ENCODE assay signal across 35 mouse cellular contexts in the genomic region with DNA sequence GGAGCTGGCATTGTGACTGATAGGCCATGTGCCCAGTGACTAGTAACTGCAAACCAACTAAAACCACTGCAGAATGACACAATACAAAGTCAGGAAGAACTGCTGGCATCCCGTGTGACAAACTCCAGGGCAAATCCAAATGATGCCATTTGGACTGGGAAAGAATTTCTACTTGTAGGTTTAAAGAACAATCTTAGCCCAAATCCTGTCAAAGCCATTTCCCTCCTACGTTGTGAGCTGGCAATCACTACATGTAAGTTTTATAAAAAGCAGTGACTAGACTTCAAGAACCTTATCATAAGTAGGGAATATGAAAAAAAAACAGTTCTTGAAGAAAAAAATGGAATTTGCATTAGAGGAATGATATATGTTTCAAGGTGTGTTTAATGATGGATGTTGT.
"Had no signal": no experiment of that assay in that cellular context is flagged by ENCODE, and none has a peak within 500 bp of the region (broad histone marks: within the 10 kb centered on the region; RNA-seq: fewer than 3 reads in every experiment).

No protein-coding gene starts in this region.

- ATAC-seq: hindbrain, embryonic 16.5 days; hindbrain, postnatal 0 days; inflammation-experienced regulatory T-cells, adult 6 months; intestine, embryonic 15.5 days; intestine, embryonic 16.5 days; intestine, postnatal 0 days had no signal

- DNase-seq: heart, postnatal 10 days; heart, postnatal 14 days; heart, postnatal 36 days; heart, postnatal 4 days; kidney, adult 11 months; kidney, adult 18-20 months; kidney, adult 2 months; kidney, adult 8-10 months; kidney, adult 9 months; kidney, postnatal 10 days; kidney, postnatal 14 days; kidney, postnatal 25 days; kidney, postnatal 36 days; kidney, postnatal 4 days; layer of hippocampus, adult 9-11 months; layer of hippocampus, postnatal 36 days had no signal

- H3K27ac ChIP-seq: heart, embryonic 10.5 days; heart, embryonic 13.5 days; heart, embryonic 15.5 days; hindbrain, embryonic 10.5 days; hindbrain, embryonic 12.5 days; hindbrain, embryonic 13.5 days; hindbrain, embryonic 14.5 days; hindbrain, embryonic 15.5 days; hindbrain, postnatal 0 days; intestine, embryonic 15.5 days; kidney, embryonic 15.5 days; kidney, postnatal 0 days; layer of hippocampus, adult 2 months had no signal

- H3K9ac ChIP-seq: heart, embryonic 12.5 days; heart, embryonic 13.5 days; heart, embryonic 15.5 days; hindbrain, embryonic 12.5 days; hindbrain, embryonic 13.5 days; hindbrain, embryonic 14.5 days; hindbrain, embryonic 15.5 days; intestine, embryonic 15.5 days; kidney, embryonic 15.5 days had no signal

- H3K27me3 ChIP-seq: heart, embryonic 12.5 days; heart, embryonic 13.5 days; heart, embryonic 15.5 days; hindbrain, embryonic 12.5 days; hindbrain, embryonic 13.5 days; hindbrain, embryonic 15.5 days; intestine, embryonic 15.5 days; kidney, embryonic 15.5 days had no signal

- H3K4me3 ChIP-seq: heart, embryonic 10.5 days; heart, embryonic 12.5 days; heart, embryonic 13.5 days; heart, embryonic 15.5 days; hindbrain, embryonic 10.5 days; hindbrain, embryonic 12.5 days; hindbrain, embryonic 13.5 days; hindbrain, embryonic 15.5 days; intestine, embryonic 15.5 days; kidney, embryonic 15.5 days; layer of hippocampus, adult 2 months had no signal

- H3K9me3 ChIP-seq: heart, embryonic 10.5 days; heart, embryonic 12.5 days; heart, embryonic 13.5 days; heart, embryonic 15.5 days; hindbrain, embryonic 10.5 days; hindbrain, embryonic 12.5 days; hindbrain, embryonic 13.5 days; hindbrain, embryonic 15.5 days; intestine, embryonic 15.5 days; kidney, embryonic 15.5 days had no signal

- H3K36me3 ChIP-seq: heart, embryonic 10.5 days; heart, embryonic 12.5 days; heart, embryonic 13.5 days; heart, embryonic 15.5 days; hindbrain, embryonic 10.5 days; hindbrain, embryonic 12.5 days; hindbrain, embryonic 13.5 days; intestine, embryonic 15.5 days; kidney, embryonic 15.5 days had no signal

- H3K4me1 ChIP-seq: heart, embryonic 10.5 days; heart, embryonic 12.5 days; heart, embryonic 13.5 days; heart, embryonic 15.5 days; hindbrain, embryonic 10.5 days; hindbrain, embryonic 12.5 days; hindbrain, embryonic 13.5 days; hindbrain, embryonic 15.5 days; intestine, embryonic 15.5 days; kidney, embryonic 15.5 days had no signal

- H3K4me2 ChIP-seq: heart, embryonic 11.5 days; heart, embryonic 12.5 days; heart, embryonic 13.5 days; heart, embryonic 15.5 days; hindbrain, embryonic 12.5 days; hindbrain, embryonic 13.5 days; hindbrain, embryonic 14.5 days; hindbrain, embryonic 15.5 days; intestine, embryonic 15.5 days; kidney, embryonic 15.5 days had no signal
